9 mouse cellular contexts compared by ENCODE assay signal in genomic region chr11:85837648-85838423, GRCm38 (mm10). TPM values are rescaled to one million over a fixed set of nuclear protein-coding genes. Genes with fewer than 3 reads are reported as not detected.
DNase-seq lines count a peak whose midpoint lies in the region; ATAC-seq lines count a peak whose summit lies in the region.
"Had no signal": no experiment of that assay in that cellular context is flagged by ENCODE, and none has a peak within 500 bp of the region (broad histone marks: within the 10 kb centered on the region; RNA-seq: fewer than 3 reads in every experiment).

No protein-coding gene starts in this region.

- H3K27ac ChIP-seq in limb, embryonic 12.5 days = peak overlapping the region; percentile 91
- H3K27ac ChIP-seq in stomach, embryonic 14.5 days (ENCODE audit: low read length) = peak overlapping the region; percentile 44; the same call in 1 of the 2 replicates

- peaks cover 14% of the 10 kb centered on the region; the same call in 1 of the 2 replicates for H3K36me3 ChIP-seq in limb, embryonic 12.5 days
- H3K36me3 ChIP-seq in stomach, embryonic 14.5 days (ENCODE audit: control insufficient read depth, insufficient read depth, low read length) = peaks cover 7% of the 10 kb centered on the region; the same call in 1 of the 2 replicates

- H3K4me2 ChIP-seq in limb, embryonic 12.5 days = peak overlapping the region; percentile 83
- peak overlapping the region; percentile 87 for H3K4me2 ChIP-seq in stomach, embryonic 14.5 days (replicated peaks; ENCODE audit: low read depth, low read length)

- DNase-seq in adrenal gland, postnatal 10 days = peak; percentile 61
- no peak for DNase-seq in adrenal gland, postnatal 4 days (ENCODE audit: low spot score in 2 of 2)
- DNase-seq in thymus, postnatal 4 days = peak; percentile 26
- no peak for DNase-seq in thymus, postnatal 25 days
- DNase-seq in spleen, adult 18-20 months = no peak

- peak overlapping the region; percentile 90 for H3K9ac ChIP-seq in limb, embryonic 12.5 days (replicated peaks)
- H3K9ac ChIP-seq in stomach, embryonic 14.5 days (replicated peaks; ENCODE audit: low read depth, low read length) = peak overlapping the region; percentile 54

- H3K27me3 ChIP-seq in limb, embryonic 12.5 days = peaks cover 92% of the 10 kb centered on the region
- H3K27me3 ChIP-seq in stomach, embryonic 14.5 days (ENCODE audit: control insufficient read depth, insufficient read depth, low read length) = peaks cover 35% of the 10 kb centered on the region

- H3K9me3 ChIP-seq in limb, embryonic 12.5 days = no peaks in the 10 kb centered on the region
- no peaks in the 10 kb centered on the region for H3K9me3 ChIP-seq in stomach, embryonic 14.5 days (ENCODE audit: control insufficient read depth, low read depth, low read length)

- ATAC-seq in limb, embryonic 12.5 days (ENCODE audit: insufficient number of reproducible peaks, insufficient read depth, low FRiP score, low TSS enrichment, low read depth) = no peak
- ATAC-seq in stomach, embryonic 14.5 days (ENCODE audit: insufficient number of reproducible peaks, insufficient read depth, low FRiP score, low read depth) = no peak
- ATAC-seq in activated CD4-positive, CD25-positive, alpha-beta regulatory T cell, adult 4 months = no peak

- 1% methylated on average over 67 of the region's 67 CpGs for WGBS in limb, embryonic 12.5 days
- WGBS in stomach, embryonic 14.5 days = 6% methylated on average over 66 of the region's 67 CpGs

- peaks cover 47% of the 10 kb centered on the region for H3K4me1 ChIP-seq in limb, embryonic 12.5 days (replicated peaks)
- peaks cover 17% of the 10 kb centered on the region for H3K4me1 ChIP-seq in stomach, embryonic 14.5 days (ENCODE audit: control insufficient read depth, insufficient read depth, low read length)

- peak overlapping the region; percentile 66 for H3K4me3 ChIP-seq in limb, embryonic 12.5 days (replicated peaks)
- peak overlapping the region; percentile 59 for H3K4me3 ChIP-seq in stomach, embryonic 14.5 days (ENCODE audit: low read depth, low read length)

RNA-seq across cellular contexts. Expression of gene Tbx2, which starts 5.5 kb away (rescaled TPM):
- 10 to 100 TPM; 27.5 to 31.5 TPM for total RNA-seq in adrenal gland, postnatal 10 days (2021)
- 10 to 100 TPM; 63.3 TPM for total RNA-seq in adrenal gland, postnatal 4 days (2021)
- 7.9 and 10.0 TPM in 2 replicates for polyA plus RNA-seq in limb, embryonic 12.5 days (2016; fragmentation: Nextera tagmentation; extraction: Ambion mirVana)
- polyA plus RNA-seq in stomach, embryonic 14.5 days (2014; fragmentation: Nextera tagmentation; extraction: Ambion mirVana) = 5.8 and 6.8 TPM in 2 replicates
- under 1 TPM in 1 of 2 experiments, not detected in 1; 0.13 TPM for polyA plus RNA-seq in activated CD4-positive, CD25-positive, alpha-beta regulatory T cell, adult 4 months (2017; shearing (Covaris generic))

RNA-seq across cellular contexts. Expression of gene Gm11444, which starts 12.3 kb away (rescaled TPM):
- not detected for total RNA-seq in adrenal gland, postnatal 10 days (2021)
- total RNA-seq in adrenal gland, postnatal 4 days (2021) = not detected
- not detected in 2 replicates for polyA plus RNA-seq in limb, embryonic 12.5 days (2016; fragmentation: Nextera tagmentation; extraction: Ambion mirVana)
- not detected in 2 replicates for polyA plus RNA-seq in stomach, embryonic 14.5 days (2014; fragmentation: Nextera tagmentation; extraction: Ambion mirVana)
- 1 to 10 TPM in 1 of 2 experiments, not detected in 1; 1.0 TPM for polyA plus RNA-seq in activated CD4-positive, CD25-positive, alpha-beta regulatory T cell, adult 4 months (2017; shearing (Covaris generic))
- polyA plus RNA-seq: cerebellum, adult 2 months had no signal

RNA-seq across cellular contexts. Expression of gene Tbx4, which starts 48.4 kb away (rescaled TPM):
- total RNA-seq in adrenal gland, postnatal 10 days (2021) = under 1 TPM in 1 of 2 experiments, not detected in 1; 0.12 TPM
- not detected for total RNA-seq in adrenal gland, postnatal 4 days (2021)
- polyA plus RNA-seq in limb, embryonic 12.5 days (2016; fragmentation: Nextera tagmentation; extraction: Ambion mirVana) = 39.2 and 44.0 TPM in 2 replicates
- not detected in 2 replicates for polyA plus RNA-seq in stomach, embryonic 14.5 days (2014; fragmentation: Nextera tagmentation; extraction: Ambion mirVana)
- polyA plus RNA-seq in activated CD4-positive, CD25-positive, alpha-beta regulatory T cell, adult 4 months (2017; shearing (Covaris generic)) = not detected

Comparison
In these comparisons a context has a peak if more than half of its experiments do, and no peak if none do; other contexts are left out.
1. DNase-seq: peak in adrenal gland, postnatal 10 days (single experiment) and thymus, postnatal 4 days (single experiment); none in adrenal gland, postnatal 4 days (0 of 2), thymus, postnatal 25 days (single experiment) and spleen, adult 18-20 months (0 of 2).
2. RNA of gene Tbx4, which starts 48.4 kb away (polyA plus RNA-seq): 39.2 to 44.0 TPM in limb, embryonic 12.5 days; not detected in stomach, embryonic 14.5 days and not detected in activated CD4-positive, CD25-positive, alpha-beta regulatory T cell, adult 4 months; every median in the first group is over 10 times any median in the second.